Mouse (Mus musculus): ENCODE measurements around the gene Krtap29-1.

The Krtap29-1 gene

GRCm38 (mm10) chr11:99978953-99979352 is at the start of gene Krtap29-1:
Gene Krtap29-1, minus strand, starts transcription at chr11:99979053.
- no peak for DNase-seq

- no peak for DNase-seq
Observed at GRCm38 (mm10) chr11:100021438-100021837, 42.6 kb upstream of the Krtap29-1 start.

GRCm38 (mm10) chr11:100019466-100019865 is 40.6 kb upstream of the Krtap29-1 start:
- DNase-seq = no peak

GRCm38 (mm10) chr11:100016112-100016511 is 37.3 kb upstream of the Krtap29-1 start, which contains the start of gene Krt33a:
Gene Krt33a, minus strand, starts transcription at chr11:100016212.
- DNase-seq = no peak

GRCm38 (mm10) chr11:100013691-100014171 is 34.9 kb upstream of the Krtap29-1 start:
- DNase-seq = no peak

GRCm38 (mm10) chr11:100010682-100011081 is 31.8 kb upstream of the Krtap29-1 start:
- DNase-seq = no peak

- DNase-seq = no peak
Observed at GRCm38 (mm10) chr11:100008336-100008735, 29.5 kb upstream of the Krtap29-1 start.

- DNase-seq = no peak
Observed at GRCm38 (mm10) chr11:100006624-100007023, 27.8 kb upstream of the Krtap29-1 start.

GRCm38 (mm10) chr11:100005905-100006304 is 27.1 kb upstream of the Krtap29-1 start:
- no peak for DNase-seq

GRCm38 (mm10) chr11:100004846-100005245 is 26.0 kb upstream of the Krtap29-1 start:
- DNase-seq = peak; percentile 65

GRCm38 (mm10) chr11:99999091-99999490 is 20.2 kb upstream of the Krtap29-1 start:
- DNase-seq = no peak

GRCm38 (mm10) chr11:99994384-99994661 is 15.5 kb upstream of the Krtap29-1 start:
- no peak for DNase-seq

- DNase-seq = peak; percentile 15
Observed at GRCm38 (mm10) chr11:99993620-99994383, 14.9 kb upstream of the Krtap29-1 start, which contains the start of gene Krtap17-1. Gene Krtap17-1, minus strand, starts transcription at chr11:99993994.

GRCm38 (mm10) chr11:99990571-99990970 is 11.7 kb upstream of the Krtap29-1 start:
- DNase-seq = no peak

- DNase-seq = no peak
Observed at GRCm38 (mm10) chr11:99989881-99990405, 11.1 kb upstream of the Krtap29-1 start.

- DNase-seq = no peak
Observed at GRCm38 (mm10) chr11:99988530-99988929, 9.7 kb upstream of the Krtap29-1 start.

GRCm38 (mm10) chr11:99986180-99986647 is 7.4 kb upstream of the Krtap29-1 start, which contains the start of gene Krtap16-1:
Gene Krtap16-1, minus strand, starts transcription at chr11:99986597.
- DNase-seq = no peak

GRCm38 (mm10) chr11:99985291-99986092 is 6.6 kb upstream of the Krtap29-1 start:
- DNase-seq = no peak

- no peak for DNase-seq
Observed at GRCm38 (mm10) chr11:99983442-99983841, 4.6 kb upstream of the Krtap29-1 start.

- DNase-seq = no peak
Observed at GRCm38 (mm10) chr11:99982731-99983130, 3.9 kb upstream of the Krtap29-1 start.

GRCm38 (mm10) chr11:99965961-99966360 is 12.9 kb downstream of the Krtap29-1 start:
- no peak for DNase-seq

GRCm38 (mm10) chr11:99964213-99964612 is 14.6 kb downstream of the Krtap29-1 start:
- DNase-seq = peak; percentile 19

- no peak for DNase-seq
Observed at GRCm38 (mm10) chr11:99948175-99948574, 30.7 kb downstream of the Krtap29-1 start, which contains the start of gene Krtap9-5. Gene Krtap9-5, plus strand, starts transcription at chr11:99948475.

All from embryo, embryonic 11 days (tissue).